ENCODE assay signal across 9 mouse cellular contexts in genomic region chr12:33129410-33129809, GRCm38 (mm10). TPM values are rescaled to one million over a fixed set of nuclear protein-coding genes. Genes with fewer than 3 reads are reported as not detected.
DNase-seq lines count a peak whose midpoint lies in the region; ATAC-seq and TF ChIP-seq lines count a peak whose summit lies in the region.
"Had no signal": no experiment of that assay in that cellular context is flagged by ENCODE, and none has a peak within 500 bp of the region (broad histone marks: within the 10 kb centered on the region; RNA-seq: fewer than 3 reads in every experiment).

No protein-coding gene starts in this region.

- no peaks in the 10 kb centered on the region for H3K27me3 ChIP-seq in embryonic facial prominence, embryonic 14.5 days (replicated peaks; ENCODE audit: control insufficient read depth, insufficient read depth, low read length)
- H3K27me3 ChIP-seq: limb, embryonic 13.5 days had no signal

- TF ChIP-seq CTCF in lung, adult 2 months (IDR thresholded peaks at IDR 0.05; ENCODE audit: insufficient read depth, low read length), result no peak

- H3K4me1 ChIP-seq in lung, adult 2 months (ENCODE audit: control insufficient read depth, insufficient read depth, low read length), result no peaks in the 10 kb centered on the region
- peaks cover 10% of the 10 kb centered on the region; the same call in 1 of the 2 replicates for H3K4me1 ChIP-seq in embryonic facial prominence, embryonic 14.5 days (ENCODE audit: control insufficient read depth, insufficient read depth, low read length)

- H3K27ac ChIP-seq in embryonic facial prominence, embryonic 14.5 days (replicated peaks; ENCODE audit: low read depth, low read length), result no peak overlapping the region
- H3K27ac ChIP-seq: limb, embryonic 13.5 days had no signal

- no peaks in the 10 kb centered on the region for H3K36me3 ChIP-seq in embryonic facial prominence, embryonic 14.5 days (ENCODE audit: control insufficient read depth, insufficient read depth, low read length)
- H3K36me3 ChIP-seq: limb, embryonic 13.5 days had no signal

- WGBS in lung, adult 2 months, result 23% methylated on average over 4 of the region's 4 CpGs
- WGBS in embryonic facial prominence, embryonic 14.5 days, result 10% methylated on average over 4 of the region's 4 CpGs

- DNase-seq in adrenal gland, adult (ENCODE audit: inconsistent age in 2 of 2, low spot score in 1 of 2), result peak; percentile 38 to 58
- no peak for DNase-seq in adrenal gland, adult 18-20 months (ENCODE audit: low spot score in 2 of 2)
- DNase-seq in lung, postnatal 36 days, result peak; percentile 46
- DNase-seq in lung, adult 2 months, result no peak
- peak; percentile 67 for DNase-seq in embryonic facial prominence, embryonic 14.5 days (ENCODE audit: low spot score)
- peak; percentile 47 to 76 for DNase-seq in kidney, postnatal 25 days
- DNase-seq in urinary bladder, postnatal 4 days (ENCODE audit: low spot score in 2 of 2), result no peak
- DNase-seq in cerebellum, postnatal 36 days, result no peak

- H3K4me3 ChIP-seq in lung, adult 2 months (replicated peaks; ENCODE audit: extremely low read depth, low read depth, low read length), result no peak overlapping the region
- no peak overlapping the region for H3K4me3 ChIP-seq in embryonic facial prominence, embryonic 14.5 days (ENCODE audit: low read depth, low read length)
- H3K4me3 ChIP-seq: limb, embryonic 13.5 days had no signal

- H3K4me2 ChIP-seq in embryonic facial prominence, embryonic 14.5 days (ENCODE audit: low read depth, low read length), result no peak overlapping the region
- H3K4me2 ChIP-seq: limb, embryonic 13.5 days had no signal

- no peak overlapping the region for H3K9ac ChIP-seq in embryonic facial prominence, embryonic 14.5 days (ENCODE audit: low read depth, low read length)
- H3K9ac ChIP-seq: limb, embryonic 13.5 days had no signal

- TF ChIP-seq POLR2A in lung, adult 2 months (IDR thresholded peaks at IDR 0.05; ENCODE audit: borderline replicate concordance, extremely low read depth, low read depth, low read length), result no peak

- peak; percentile 50; the same call in 1 of the 2 replicates for ATAC-seq in embryonic facial prominence, embryonic 14.5 days (ENCODE audit: low read depth)

- no peaks in the 10 kb centered on the region for H3K9me3 ChIP-seq in embryonic facial prominence, embryonic 14.5 days (ENCODE audit: control insufficient read depth, low read length)
- H3K9me3 ChIP-seq: limb, embryonic 13.5 days had no signal

RNA-seq across cellular contexts. Expression of gene Atxn7l1, which starts 18.1 kb away (rescaled TPM):
- 10 to 100 TPM; 25.4 to 26.8 TPM for total RNA-seq in adrenal gland, adult 18-20 months (2021)
- 43.5 and 47.8 TPM in 2 replicates for polyA plus RNA-seq in lung, adult 2 months (2012; rRNA removed)
- 11.4 and 13.0 TPM in 2 replicates for polyA plus RNA-seq in embryonic facial prominence, embryonic 14.5 days (2014; fragmentation: Nextera tagmentation; extraction: Ambion mirVana)

RNA-seq across cellular contexts. Expression of gene Cdhr3, which starts 36.7 kb away (rescaled TPM):
- total RNA-seq in adrenal gland, adult 18-20 months (2021), result not detected
- 14.5 and 18.5 TPM in 2 replicates for polyA plus RNA-seq in lung, adult 2 months (2012; rRNA removed)
- 1.5 and 1.6 TPM in 2 replicates for polyA plus RNA-seq in embryonic facial prominence, embryonic 14.5 days (2014; fragmentation: Nextera tagmentation; extraction: Ambion mirVana)

Comparison
In these comparisons a context has a peak if more than half of its experiments do, and no peak if none do; other contexts are left out.
1. DNase-seq: peak in adrenal gland, adult (2 of 2), lung, postnatal 36 days (single experiment), embryonic facial prominence, embryonic 14.5 days (single experiment) and kidney, postnatal 25 days (2 of 2); none in adrenal gland, adult 18-20 months (0 of 2), lung, adult 2 months (single experiment), urinary bladder, postnatal 4 days (0 of 2) and cerebellum, postnatal 36 days (0 of 2).